Mouse (Mus musculus): ENCODE data around the gene Zfp106.
"Not testable (repeated sequence)": the region's sequence is repeated elsewhere in the genome, so short reads cannot be mapped to it uniquely, and the experiment has no call there.

Zfp106 gene

GRCm38 (mm10) chr2:120563235-120563990, at the start of gene Zfp106:
TSS of gene Zfp106 (minus strand) at chr2:120563843.
- peak; percentile 90 to 92 for DNase-seq

GRCm38 (mm10) chr2:120608830-120609723, 45.4 kb upstream of the Zfp106 start, which contains the start of the genes Haus2 and Lrrc57:
TSS of gene Haus2 (plus strand) at chr2:120609383.
TSS of gene Lrrc57 (minus strand) at chr2:120609520.
- peak; percentile 88 to 92 for DNase-seq

GRCm38 (mm10) chr2:120606021-120606690, 42.5 kb upstream of the Zfp106 start:
- DNase-seq, result no peak

- DNase-seq, result no peak
Measured at GRCm38 (mm10) chr2:120599506-120599905, 35.9 kb upstream of the Zfp106 start.

GRCm38 (mm10) chr2:120597734-120598133, 34.1 kb upstream of the Zfp106 start:
- no peak for DNase-seq

- no peak for DNase-seq
Measured at GRCm38 (mm10) chr2:120592227-120592626, 28.6 kb upstream of the Zfp106 start.

GRCm38 (mm10) chr2:120589759-120590158, 26.1 kb upstream of the Zfp106 start:
- DNase-seq, result no peak

- DNase-seq, result peak in 1 of 2 experiments; percentile 60
Measured at GRCm38 (mm10) chr2:120578286-120578685, 14.6 kb upstream of the Zfp106 start.

GRCm38 (mm10) chr2:120577799-120578198, 14.2 kb upstream of the Zfp106 start:
- DNase-seq, result no peak

GRCm38 (mm10) chr2:120575978-120576377, 12.3 kb upstream of the Zfp106 start:
- DNase-seq, result no peak

GRCm38 (mm10) chr2:120575121-120575520, 11.5 kb upstream of the Zfp106 start:
- no peak for DNase-seq

- DNase-seq, result not testable (repeated sequence)
Measured at GRCm38 (mm10) chr2:120572161-120572560, 8.5 kb upstream of the Zfp106 start.

GRCm38 (mm10) chr2:120571081-120571480, 7.4 kb upstream of the Zfp106 start:
- DNase-seq, result no peak

GRCm38 (mm10) chr2:120567798-120568320, 4.2 kb upstream of the Zfp106 start:
- DNase-seq, result no peak

- DNase-seq, result peak; percentile 96 to 97
Measured at GRCm38 (mm10) chr2:120566886-120567797, 3.5 kb upstream of the Zfp106 start, which contains the start of gene Snap23. TSS of gene Snap23 (plus strand) at chr2:120567671.

GRCm38 (mm10) chr2:120565363-120565762, 1.7 kb upstream of the Zfp106 start:
- no peak for DNase-seq

- DNase-seq, result not testable (repeated sequence)
Measured at GRCm38 (mm10) chr2:120564548-120565188, 1.0 kb upstream of the Zfp106 start.

- no peak for DNase-seq
Measured at GRCm38 (mm10) chr2:120562859-120563234, 796 bp downstream of the Zfp106 start.

GRCm38 (mm10) chr2:120561524-120561923, 2.1 kb downstream of the Zfp106 start:
- DNase-seq, result no peak

- DNase-seq, result no peak
Measured at GRCm38 (mm10) chr2:120558813-120559212, 4.8 kb downstream of the Zfp106 start.

- peak in 1 of 2 experiments; percentile 18 for DNase-seq
Measured at GRCm38 (mm10) chr2:120556868-120557267, 6.8 kb downstream of the Zfp106 start.
